Mouse (Mus musculus): ENCODE results near the gene Lrrc45. TPM values are rescaled to one million over a fixed set of nuclear protein-coding genes. Genes with fewer than 3 reads are reported as not detected.
A peak's percentile ranks its signal among the peaks of the same experiment; 100 is the strongest.

Lrrc45 gene
- total and polyA plus RNA-seq, 2 experiments from 2014 or later, result 41.7 to 49.1 TPM

- TF ChIP-seq CTCF (IDR thresholded peaks at IDR 0.05; ENCODE audit: low read depth), result no peak
- Histone ChIP-seq H3K4me1 (ENCODE audit: insufficient read depth, low read length) (peaks cover 9% of the 10 kb centered on the region), H3K27ac (no peak overlapping the region), H3K27me3 (ENCODE audit: insufficient read depth, low read length) (no peaks in the 10 kb centered on the region), H3K36me3 (ENCODE audit: insufficient read depth, low read length) (peaks cover 12% of the 10 kb centered on the region), H3K4me2 (ENCODE audit: low read depth, low read length) (no peak overlapping the region), H3K4me3 (ENCODE audit: low read length) (no peak overlapping the region), H3K9ac (replicated peaks; ENCODE audit: low read length) (no peak overlapping the region), H3K9me3 (ENCODE audit: low read length) (no peaks in the 10 kb centered on the region)
- 95% methylated on average over 4 of the region's 4 CpGs for WGBS
- DNase-seq (ENCODE audit: low spot score) (no peak), ATAC-seq (no peak)
These were observed 36.8 kb upstream of the Lrrc45 start for GRCm38 (mm10) chr11:120676951-120677350.

GRCm38 (mm10) chr11:120679909-120680308 lies 33.8 kb upstream of the Lrrc45 start:
- Histone ChIP-seq H3K4me1 (ENCODE audit: insufficient read depth, low read length) (no peaks in the 10 kb centered on the region), H3K4me3 (ENCODE audit: low read length) (no peak overlapping the region), H3K4me2 (ENCODE audit: low read depth, low read length) (no peak overlapping the region), H3K27ac (no peak overlapping the region), H3K27me3 (ENCODE audit: insufficient read depth, low read length) (no peaks in the 10 kb centered on the region), H3K9ac (replicated peaks; ENCODE audit: low read length) (no peak overlapping the region), H3K36me3 (ENCODE audit: insufficient read depth, low read length) (peaks cover 16% of the 10 kb centered on the region), H3K9me3 (ENCODE audit: low read length) (no peaks in the 10 kb centered on the region)
- peak; percentile 45; the same call in 1 of the 2 replicates for ATAC-seq
- TF ChIP-seq CTCF (IDR thresholded peaks at IDR 0.05; ENCODE audit: low read depth), result peak; percentile 71
- peak; percentile 27 for DNase-seq (ENCODE audit: low spot score)
- WGBS, result 79% methylated on average over 3 of the region's 3 CpGs

GRCm38 (mm10) chr11:120682683-120683082 lies 31.0 kb upstream of the Lrrc45 start:
- Histone ChIP-seq H3K4me1 (ENCODE audit: insufficient read depth, low read length) (no peaks in the 10 kb centered on the region), H3K27ac (no peak overlapping the region), H3K4me3 (ENCODE audit: low read length) (no peak overlapping the region), H3K36me3 (ENCODE audit: insufficient read depth, low read length) (peaks cover 21% of the 10 kb centered on the region), H3K9me3 (ENCODE audit: low read length) (no peaks in the 10 kb centered on the region), H3K4me2 (ENCODE audit: low read depth, low read length) (no peak overlapping the region), H3K9ac (replicated peaks; ENCODE audit: low read length) (no peak overlapping the region), H3K27me3 (ENCODE audit: insufficient read depth, low read length) (no peaks in the 10 kb centered on the region)
- no peak for DNase-seq (ENCODE audit: low spot score)
- no peak for TF ChIP-seq CTCF (IDR thresholded peaks at IDR 0.05; ENCODE audit: low read depth)
- WGBS, result 92% methylated on average over 5 of the region's 5 CpGs
- ATAC-seq, result no peak

DNA sequence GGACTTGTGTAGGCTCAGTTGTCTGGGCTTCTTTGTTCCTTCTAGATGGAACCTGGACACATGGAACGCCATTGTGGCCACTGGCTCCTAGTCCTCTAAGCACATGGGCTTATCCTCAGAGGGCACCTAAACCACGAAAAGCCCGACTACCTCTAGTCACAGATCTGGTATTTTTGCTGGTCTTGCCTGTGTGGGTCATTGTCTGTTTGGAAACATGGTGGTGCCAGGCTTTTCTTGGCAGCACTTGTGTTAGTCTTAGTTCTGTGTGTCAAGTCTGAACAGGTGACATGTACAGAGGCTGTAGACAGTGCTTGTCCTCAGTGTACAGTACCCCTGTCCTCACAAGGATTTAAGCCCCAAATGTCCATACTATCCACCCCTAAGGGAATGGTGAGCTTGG lies 30.2 kb upstream of the Lrrc45 start:
- H3K27ac ChIP-seq, result no peak overlapping the region
- H3K4me2 ChIP-seq (ENCODE audit: low read depth, low read length), result no peak overlapping the region
- ATAC-seq (no peak), DNase-seq (ENCODE audit: low spot score) (no peak)
- no peaks in the 10 kb centered on the region for H3K4me1 ChIP-seq (ENCODE audit: insufficient read depth, low read length)
- TF ChIP-seq CTCF (IDR thresholded peaks at IDR 0.05; ENCODE audit: low read depth), result no peak
- no peaks in the 10 kb centered on the region for H3K27me3 ChIP-seq (ENCODE audit: insufficient read depth, low read length)
- WGBS, result 96% methylated on average over 3 of the region's 3 CpGs
- no peaks in the 10 kb centered on the region for H3K9me3 ChIP-seq (ENCODE audit: low read length)
- no peak overlapping the region for H3K9ac ChIP-seq (replicated peaks; ENCODE audit: low read length)
- no peak overlapping the region for H3K4me3 ChIP-seq (ENCODE audit: low read length)
- peaks cover 22% of the 10 kb centered on the region for H3K36me3 ChIP-seq (ENCODE audit: insufficient read depth, low read length)

GRCm38 (mm10) chr11:120684086-120684485 lies 29.6 kb upstream of the Lrrc45 start:
- no peak overlapping the region for H3K27ac ChIP-seq
- H3K9ac ChIP-seq (replicated peaks; ENCODE audit: low read length), result no peak overlapping the region
- 92% methylated on average over 2 of the region's 2 CpGs for WGBS
- no peaks in the 10 kb centered on the region for H3K27me3 ChIP-seq (ENCODE audit: insufficient read depth, low read length)
- ATAC-seq (no peak), DNase-seq (ENCODE audit: low spot score) (no peak)
- no peak overlapping the region for H3K4me2 ChIP-seq (ENCODE audit: low read depth, low read length)
- H3K4me1 ChIP-seq (ENCODE audit: insufficient read depth, low read length), result no peaks in the 10 kb centered on the region
- H3K4me3 ChIP-seq (ENCODE audit: low read length), result no peak overlapping the region
- H3K9me3 ChIP-seq (ENCODE audit: low read length), result no peaks in the 10 kb centered on the region
- no peak for TF ChIP-seq CTCF (IDR thresholded peaks at IDR 0.05; ENCODE audit: low read depth)
- peaks cover 19% of the 10 kb centered on the region for H3K36me3 ChIP-seq (ENCODE audit: insufficient read depth, low read length)

GRCm38 (mm10) chr11:120684660-120685059 lies 29.1 kb upstream of the Lrrc45 start:
- WGBS, result 91% methylated on average over 2 of the region's 2 CpGs
- H3K36me3 ChIP-seq (ENCODE audit: insufficient read depth, low read length), result peaks cover 19% of the 10 kb centered on the region
- no peak for TF ChIP-seq CTCF (IDR thresholded peaks at IDR 0.05; ENCODE audit: low read depth)

DNA sequence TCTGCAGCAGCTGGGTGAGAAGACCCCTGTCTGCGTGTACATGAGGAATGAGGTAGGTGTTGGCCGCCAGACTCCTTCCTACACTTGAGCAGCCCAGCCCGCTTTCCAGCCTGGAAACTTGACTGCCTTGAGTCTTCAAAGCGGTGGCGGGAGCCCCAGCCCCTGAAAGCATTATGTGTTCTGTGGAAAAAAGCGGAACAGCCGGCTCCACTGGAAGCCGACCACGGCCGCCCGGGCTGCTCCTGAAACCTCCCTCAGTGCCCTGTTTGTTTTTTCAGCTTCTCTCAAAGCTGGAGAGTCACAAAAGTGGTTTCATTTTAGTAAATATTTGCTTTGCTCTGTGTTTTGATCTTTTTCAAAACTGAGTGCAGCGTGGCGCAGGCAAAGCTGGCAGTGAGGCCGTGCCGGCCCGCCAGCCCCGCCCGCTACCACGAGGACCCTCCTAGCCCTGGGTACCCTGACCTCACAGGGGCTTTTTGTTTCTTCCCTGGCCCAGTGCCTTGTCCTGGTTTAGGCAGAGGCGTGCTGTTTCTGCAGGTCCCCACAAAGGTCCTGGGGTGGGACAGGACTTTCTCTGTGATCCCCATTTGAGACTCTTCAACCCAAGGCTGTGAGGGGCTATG lies 27.0 kb upstream of the Lrrc45 start:
- Histone ChIP-seq H3K4me3 (ENCODE audit: low read length) (no peak overlapping the region), H3K4me1 (ENCODE audit: insufficient read depth, low read length) (no peaks in the 10 kb centered on the region), H3K9me3 (ENCODE audit: low read length) (no peaks in the 10 kb centered on the region), H3K27me3 (ENCODE audit: insufficient read depth, low read length) (no peaks in the 10 kb centered on the region), H3K4me2 (ENCODE audit: low read depth, low read length) (no peak overlapping the region), H3K9ac (replicated peaks; ENCODE audit: low read length) (no peak overlapping the region), H3K27ac (peak overlapping the region; percentile 32; the same call in 1 of the 2 replicates), H3K36me3 (ENCODE audit: insufficient read depth, low read length) (peaks cover 22% of the 10 kb centered on the region)
- TF ChIP-seq CTCF (IDR thresholded peaks at IDR 0.05; ENCODE audit: low read depth), result no peak
- no peak for DNase-seq (ENCODE audit: low spot score)
- 68% methylated on average over 20 of the region's 20 CpGs for WGBS
- no peak for ATAC-seq

More at GRCm38 (mm10) chr11:120684660-120685059, 29.1 kb upstream of the Lrrc45 start:
- Histone ChIP-seq H3K27me3 (ENCODE audit: insufficient read depth, low read length) (no peaks in the 10 kb centered on the region), H3K4me1 (ENCODE audit: insufficient read depth, low read length) (no peaks in the 10 kb centered on the region), H3K4me2 (ENCODE audit: low read depth, low read length) (no peak overlapping the region), H3K27ac (no peak overlapping the region), H3K9ac (replicated peaks; ENCODE audit: low read length) (no peak overlapping the region), H3K9me3 (ENCODE audit: low read length) (no peaks in the 10 kb centered on the region), H3K4me3 (ENCODE audit: low read length) (no peak overlapping the region)
- ATAC-seq (no peak), DNase-seq (ENCODE audit: low spot score) (no peak)

Measured in hindbrain, postnatal 0 days (tissue).